11 mouse cellular contexts compared by ENCODE assay signal in the genomic region with DNA sequence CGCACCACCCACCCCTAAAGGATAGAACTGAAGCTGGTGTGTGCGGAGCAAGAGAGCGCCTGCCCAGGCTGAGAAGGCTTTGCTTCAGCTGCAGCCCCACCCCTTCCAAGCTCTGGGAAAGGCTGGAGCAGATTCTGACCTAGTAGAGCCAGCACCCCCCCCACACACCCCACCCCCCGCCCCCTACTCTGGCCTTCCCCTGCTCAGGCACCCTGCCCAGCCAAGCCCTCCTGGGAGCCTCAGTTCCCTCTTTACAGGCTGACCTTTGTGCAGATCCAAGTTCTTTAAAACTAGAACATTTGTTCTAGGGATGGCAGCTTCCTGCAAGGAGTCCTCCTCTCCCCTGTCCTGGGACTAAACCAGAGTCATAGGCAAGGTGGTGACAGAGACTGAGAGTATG. TPM values are rescaled to one million over a fixed set of nuclear protein-coding genes. Genes with fewer than 3 reads are reported as not detected.
A peak's percentile ranks its signal among the peaks of the same experiment; 100 is the strongest.
DNase-seq lines count a peak whose midpoint lies in the region; ATAC-seq lines count a peak whose summit lies in the region.
"Had no signal": no experiment of that assay in that cellular context is flagged by ENCODE, and none has a peak within 500 bp of the region (broad histone marks: within the 10 kb centered on the region; RNA-seq: fewer than 3 reads in every experiment).

No protein-coding gene starts in this region.

- peaks cover 19% of the 10 kb centered on the region for H3K4me1 ChIP-seq in embryonic facial prominence, embryonic 14.5 days (ENCODE audit: control insufficient read depth, insufficient read depth, low read length)
- peaks cover 30% of the 10 kb centered on the region for H3K4me1 ChIP-seq in limb, embryonic 11.5 days (ENCODE audit: control insufficient read depth, insufficient read depth, low read length)

- peak overlapping the region; percentile 100; the same call in 1 of the 2 replicates for H3K4me2 ChIP-seq in embryonic facial prominence, embryonic 14.5 days (ENCODE audit: low read depth, low read length)
- 0 out of 2 replicates have a peak overlapping the region, but pooled peaks have one; percentile 7 for H3K4me2 ChIP-seq in limb, embryonic 11.5 days (ENCODE audit: low read depth, severe bottlenecking)

- intact Hi-C loops in heart, postnatal 25 days (cut with DNase I): loop anchor here (10.0 kb wide), 1 partner anchor 277 kb away; a partner anchor contains a TSS

- H3K36me3 ChIP-seq in embryonic facial prominence, embryonic 14.5 days (ENCODE audit: control insufficient read depth, insufficient read depth, low read length): peaks cover 6% of the 10 kb centered on the region; the same call in 1 of the 2 replicates
- H3K36me3 ChIP-seq in limb, embryonic 11.5 days (ENCODE audit: control insufficient read depth, insufficient read depth, low read length): no peaks in the 10 kb centered on the region
- H3K36me3 ChIP-seq: hindbrain, embryonic 12.5 days had no signal

- no peaks in the 10 kb centered on the region; the same call in none of the 2 replicates for H3K27me3 ChIP-seq in embryonic facial prominence, embryonic 14.5 days (replicated peaks; ENCODE audit: control insufficient read depth, insufficient read depth, low read length)
- H3K27me3 ChIP-seq in limb, embryonic 11.5 days (ENCODE audit: control insufficient read depth, insufficient read depth, low read length): peaks cover 8% of the 10 kb centered on the region

- no peak overlapping the region for H3K27ac ChIP-seq in embryonic facial prominence, embryonic 14.5 days (replicated peaks; ENCODE audit: low read depth, low read length)
- no peak overlapping the region for H3K27ac ChIP-seq in limb, embryonic 11.5 days (replicated peaks; ENCODE audit: low read depth, low read length)
- H3K27ac ChIP-seq: hindbrain, embryonic 12.5 days had no signal

- peak; percentile 71 to 76 for DNase-seq in heart, adult 18-20 months
- no peak for DNase-seq in heart, adult 8-10 months (ENCODE audit: low spot score)
- no peak for DNase-seq in embryonic facial prominence, embryonic 14.5 days (ENCODE audit: low spot score)
- peak; percentile 35 for DNase-seq in heart, postnatal 25 days (ENCODE audit: low spot score)
- no peak for DNase-seq in limb, embryonic 11.5 days (ENCODE audit: low spot score)
- DNase-seq in ovary, postnatal 10 days (ENCODE audit: low spot score): no peak
- no peak for DNase-seq in frontal cortex, postnatal 25 days (ENCODE audit: low spot score in 2 of 2)
- DNase-seq in urinary bladder, postnatal 10 days (ENCODE audit: low spot score): no peak
- DNase-seq: embryo, embryonic 11 days had no signal

- peak overlapping the region; percentile 19; the same call in 1 of the 2 replicates for H3K9ac ChIP-seq in embryonic facial prominence, embryonic 14.5 days (ENCODE audit: low read depth, low read length)
- no peak overlapping the region for H3K9ac ChIP-seq in limb, embryonic 11.5 days (ENCODE audit: low read length)

- no peaks in the 10 kb centered on the region for H3K9me3 ChIP-seq in embryonic facial prominence, embryonic 14.5 days (ENCODE audit: control insufficient read depth, low read length)
- H3K9me3 ChIP-seq in limb, embryonic 11.5 days (ENCODE audit: control insufficient read depth, low read length): no peaks in the 10 kb centered on the region
- H3K9me3 ChIP-seq: hindbrain, embryonic 12.5 days had no signal

- no peak for ATAC-seq in embryonic facial prominence, embryonic 14.5 days (ENCODE audit: low read depth)
- ATAC-seq in limb, embryonic 11.5 days (ENCODE audit: insufficient number of reproducible peaks, low FRiP score, low TSS enrichment, low read depth): no peak

- H3K4me3 ChIP-seq in embryonic facial prominence, embryonic 14.5 days (ENCODE audit: low read depth, low read length): no peak overlapping the region
- no peak overlapping the region for H3K4me3 ChIP-seq in limb, embryonic 11.5 days (ENCODE audit: low read depth, low read length)
- H3K4me3 ChIP-seq: myocyte had no signal

- 36% methylated on average over 4 of the region's 4 CpGs for WGBS in embryonic facial prominence, embryonic 14.5 days
- 29% methylated on average over 4 of the region's 4 CpGs for WGBS in limb, embryonic 11.5 days

RNA-seq across cellular contexts. Expression of a gene that starts 1.8 kb away (rescaled TPM):
- 10 to 100 TPM; 14.6 to 23.1 TPM for total RNA-seq in heart, adult 18-20 months (2021)
- total RNA-seq in heart, adult 8-10 months (2022): 10 to 100 TPM; 13.8 to 32.7 (median 24.3) TPM
- 2.9 and 4.2 TPM in 2 replicates for polyA plus RNA-seq in embryonic facial prominence, embryonic 14.5 days (2014; fragmentation: Nextera tagmentation; extraction: Ambion mirVana)
- 10 to 100 TPM; 18.8 to 23.4 TPM for total RNA-seq in heart, postnatal 25 days (2021)
- polyA plus RNA-seq in limb, embryonic 11.5 days (2014; fragmentation: Nextera tagmentation; extraction: Ambion mirVana): 11.2 and 11.3 TPM in 2 replicates

RNA-seq across cellular contexts. Expression of a gene that starts 10.6 kb away (rescaled TPM):
- total RNA-seq in heart, adult 18-20 months (2021): 100 to 1,000 TPM; 402 to 439 TPM
- 100 to 1,000 TPM; 435 to 503 (median 470) TPM for total RNA-seq in heart, adult 8-10 months (2022)
- 16.9 and 20.8 TPM in 2 replicates for polyA plus RNA-seq in embryonic facial prominence, embryonic 14.5 days (2014; fragmentation: Nextera tagmentation; extraction: Ambion mirVana)
- total RNA-seq in heart, postnatal 25 days (2021): 100 to 1,000 TPM; 325 to 365 TPM
- polyA plus RNA-seq in limb, embryonic 11.5 days (2014; fragmentation: Nextera tagmentation; extraction: Ambion mirVana): 21.0 and 22.7 TPM in 2 replicates

RNA-seq across cellular contexts. Expression of a gene that starts 15.6 kb away (rescaled TPM):
- total RNA-seq in heart, adult 18-20 months (2021): 100 to 1,000 TPM; 415 to 425 TPM
- 100 to 1,000 TPM; 410 to 451 (median 437) TPM for total RNA-seq in heart, adult 8-10 months (2022)
- 1,503 and 1,606 TPM in 2 replicates for polyA plus RNA-seq in embryonic facial prominence, embryonic 14.5 days (2014; fragmentation: Nextera tagmentation; extraction: Ambion mirVana)
- 100 to 1,000 TPM; 427 TPM for total RNA-seq in heart, postnatal 25 days (2021)
- 2,284 and 2,370 TPM in 2 replicates for polyA plus RNA-seq in limb, embryonic 11.5 days (2014; fragmentation: Nextera tagmentation; extraction: Ambion mirVana)

RNA-seq across cellular contexts. Expression of a gene that starts 23.7 kb away (rescaled TPM):
- total RNA-seq in heart, adult 18-20 months (2021): 10 to 100 TPM; 26.2 to 27.5 TPM
- total RNA-seq in heart, adult 8-10 months (2022): 10 to 100 TPM; 23.2 to 32.1 (median 27.7) TPM
- 55.0 and 57.2 TPM in 2 replicates for polyA plus RNA-seq in embryonic facial prominence, embryonic 14.5 days (2014; fragmentation: Nextera tagmentation; extraction: Ambion mirVana)
- total RNA-seq in heart, postnatal 25 days (2021): 10 to 100 TPM; 24.1 to 26.7 TPM
- 90.8 and 94.0 TPM in 2 replicates for polyA plus RNA-seq in limb, embryonic 11.5 days (2014; fragmentation: Nextera tagmentation; extraction: Ambion mirVana)

RNA-seq across cellular contexts. Expression of a gene that starts 27.2 kb away (rescaled TPM):
- total RNA-seq in heart, adult 18-20 months (2021): 1 to 10 TPM in 1 of 2 experiments, not detected in 1; 1.3 TPM
- total RNA-seq in heart, adult 8-10 months (2022): 1 to 10 TPM in 1 of 4 experiments, not detected in 3; 1.1 TPM
- polyA plus RNA-seq in embryonic facial prominence, embryonic 14.5 days (2014; fragmentation: Nextera tagmentation; extraction: Ambion mirVana): 22.3 and 23.7 TPM in 2 replicates
- not detected for total RNA-seq in heart, postnatal 25 days (2021)
- polyA plus RNA-seq in limb, embryonic 11.5 days (2014; fragmentation: Nextera tagmentation; extraction: Ambion mirVana): 12.7 and 13.2 TPM in 2 replicates
- polyA plus RNA-seq: myocyte had no signal

Comparison
In these comparisons a context has a peak if more than half of its experiments do, and no peak if none do; other contexts are left out.
1. DNase-seq: peak in heart, adult 18-20 months (2 of 2) and heart, postnatal 25 days (single experiment); none in heart, adult 8-10 months (single experiment), embryonic facial prominence, embryonic 14.5 days (single experiment), limb, embryonic 11.5 days (single experiment), ovary, postnatal 10 days (single experiment), frontal cortex, postnatal 25 days (0 of 2) and urinary bladder, postnatal 10 days (single experiment).